Mouse (Mus musculus): ENCODE data around the gene Tspan5.

The Tspan5 gene

GRCm38 (mm10) chr3:138941604-138942003 is 199.6 kb downstream of the Tspan5 start:
- DNase-seq (ENCODE audit: low spot score) = no peak

- DNase-seq (ENCODE audit: low spot score) = no peak
These were observed 203.5 kb downstream of the Tspan5 start for GRCm38 (mm10) chr3:138945516-138945915.

GRCm38 (mm10) chr3:138949081-138949480 is 207.1 kb downstream of the Tspan5 start:
- no peak for DNase-seq (ENCODE audit: low spot score)

- no peak for DNase-seq (ENCODE audit: low spot score)
These were observed 213.2 kb downstream of the Tspan5 start for GRCm38 (mm10) chr3:138955220-138955619.

Data from ovary, postnatal 14 days (tissue).